Mouse (Mus musculus) liver, postnatal 0 days (tissue): Measurements from ENCODE around the gene Kcnj1. TPM values are rescaled to one million over a fixed set of nuclear protein-coding genes. Genes with fewer than 3 reads are reported as not detected.

Source experiments
- ATAC-seq: fragments of 200-750 bp; cut with Nextera tagmentation; 2 replicates; pipeline ENCODE4 v1.8.0; 2017; ENCODE audit warnings: mild to moderate bottlenecking, moderate library complexity
- DNase-seq: peaks from one replicate; pipeline ENCODE4 v3.0.0-alpha.2; 2016
- H3K27ac ChIP-seq: fragments of 300-500 bp; sonication (generic); 2 replicates; pipeline ENCODE4 v1.5.1; 2014; ENCODE audit warnings: antibody characterized with exemption, moderate library complexity, mild to moderate bottlenecking, low read depth
- H3K27me3 ChIP-seq: fragments of 300-500 bp; sonication (generic); 2 replicates; pipeline ENCODE4 v1.6.1; 2014; ENCODE audit warnings: low read length, control low read depth, mixed read lengths; ENCODE audit not compliant: insufficient read depth
- H3K36me3 ChIP-seq: fragments of 300-500 bp; sonication (generic); replicated peaks from 2 replicates; pipeline ENCODE4 v1.6.1; 2014; ENCODE audit warnings: mild to moderate bottlenecking, control low read depth, low read length, moderate library complexity, mixed read lengths; ENCODE audit not compliant: insufficient read depth
- H3K4me1 ChIP-seq: fragments of 300-500 bp; sonication (generic); 2 replicates; pipeline ENCODE4 v1.6.1; 2014; ENCODE audit warnings: antibody characterized with exemption, mild to moderate bottlenecking, control low read depth; ENCODE audit not compliant: insufficient read depth
- H3K4me2 ChIP-seq: fragments of 300-500 bp; sonication (generic); 2 replicates; pipeline ENCODE4 v1.6.1; 2014; ENCODE audit warnings: low read depth, mild to moderate bottlenecking, low read length, moderate library complexity, mixed read lengths
- H3K4me3 ChIP-seq: fragments of 300-500 bp; sonication (generic); 2 replicates; pipeline ENCODE4 v1.5.1; 2014; ENCODE audit warnings: low read depth, low read length
- H3K9ac ChIP-seq: fragments of 300-500 bp; sonication (generic); replicated peaks from 2 replicates; pipeline ENCODE4 v1.6.1; 2014; ENCODE audit warnings: mild to moderate bottlenecking, moderate library complexity
- H3K9me3 ChIP-seq: fragments of 300-500 bp; sonication (generic); 2 replicates; pipeline ENCODE4 v1.6.1; 2016; ENCODE audit warnings: mild to moderate bottlenecking, control low read depth, low read length, mixed read lengths
- CTCF ChIP-seq: sonication (generic); IDR thresholded peaks from 2 replicates; pipeline ENCODE4 v1.5.1; 2016; ENCODE audit warnings: antibody characterized with exemption, low read depth
- EP300 ChIP-seq: IDR thresholded peaks from 2 replicates; pipeline ENCODE4 v1.6.1; 2016; ENCODE audit warnings: antibody characterized with exemption, low read depth, mild to moderate bottlenecking
- WGBS: fragments of 180-500 bp; shearing (Covaris S2); extraction: QIAGEN DNeasy Blood & Tissue Kit; methylation state at CpG from one replicate; pipeline ENCODE4 v1.1.7; 2014; ENCODE audit not compliant: insufficient replicate concordance; 5-methylcytosine and 5-hydroxymethylcytosine counted together
- polyA plus RNA-seq: library from polyadenylated mRNA; unstranded; fragments of >200 nt; fragmentation: Nextera tagmentation; extraction: Ambion mirVana; gene quantifications from 2 replicates; pipeline ENCODE4 v1.2.1, GENCODE M21; 2015

Kcnj1 gene
- polyA plus RNA-seq, 1 experiment from 2014 or later = not detected

DNA sequence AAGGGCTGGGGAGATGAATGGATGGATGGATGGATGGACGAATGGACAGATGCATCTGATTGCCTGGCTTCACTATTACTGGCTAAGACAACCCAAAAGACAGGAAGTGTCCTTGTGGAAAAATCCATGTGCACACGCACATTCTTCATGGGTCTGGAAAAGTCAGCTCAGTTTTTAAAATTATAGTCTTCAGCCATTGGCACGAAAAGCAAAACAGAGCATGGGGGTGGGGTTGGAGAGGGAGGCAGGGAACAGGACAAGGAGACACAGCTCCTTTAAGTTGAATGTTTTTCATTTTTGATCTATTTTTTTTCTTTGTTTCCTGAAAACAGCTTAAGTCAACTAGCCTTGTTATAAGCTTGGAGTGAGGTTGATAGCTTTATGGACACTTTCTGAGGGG is 58.8 kb downstream of the Kcnj1 start:
- no peaks in the 10 kb centered on the region for H3K27me3 ChIP-seq
- no peak overlapping the region for H3K27ac ChIP-seq
- WGBS = 71% methylated on average over 3 of the region's 3 CpGs

DNA sequence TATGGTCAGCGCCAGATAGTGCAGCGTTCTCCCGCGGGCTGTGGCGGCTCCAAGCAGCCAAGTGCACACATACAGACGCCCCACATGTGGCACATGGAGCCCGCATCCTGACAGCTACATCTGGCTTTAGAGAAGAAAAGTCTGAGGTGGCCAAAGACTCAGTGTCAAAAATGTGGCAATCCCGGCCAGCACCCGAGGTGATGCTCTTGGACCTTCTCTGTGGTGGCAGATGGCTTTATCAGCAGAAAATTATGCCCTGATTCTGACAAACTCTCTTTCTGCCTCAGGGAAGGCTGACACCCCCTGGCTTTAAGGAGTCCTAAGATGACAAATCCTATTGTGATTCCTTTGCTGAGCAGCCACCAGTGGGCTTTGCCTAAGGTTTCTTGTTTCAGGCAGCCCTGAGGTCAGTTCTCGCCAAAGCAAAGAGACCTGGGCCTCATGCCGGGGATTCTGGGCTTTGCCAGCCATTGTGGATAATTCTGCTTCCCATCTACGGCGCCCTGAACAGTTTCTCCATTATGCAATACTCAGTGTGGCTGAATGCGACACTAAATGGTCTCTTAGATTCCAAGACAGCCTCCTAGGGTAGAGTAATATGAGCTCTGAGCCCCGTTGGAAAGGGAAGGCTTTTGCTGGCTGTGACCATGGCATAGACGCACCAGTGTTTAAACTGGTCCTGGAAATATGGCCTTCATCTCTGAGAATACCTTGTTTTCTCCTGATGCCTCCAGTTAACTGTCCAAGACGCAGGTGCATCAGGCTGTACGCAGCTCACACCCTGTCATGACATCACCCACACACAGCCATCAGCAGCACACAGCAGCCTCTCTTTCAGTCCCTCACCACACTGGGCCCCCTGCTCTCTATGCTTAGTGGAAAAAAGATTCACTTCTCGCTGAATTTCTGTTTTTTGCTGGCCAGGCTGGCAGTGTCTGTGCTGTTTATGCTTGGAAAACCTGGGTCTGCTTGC is 62.2 kb downstream of the Kcnj1 start:
- no peak overlapping the region for H3K27ac ChIP-seq
- ATAC-seq (no peak), DNase-seq (no peak)
- no peak overlapping the region for H3K4me3 ChIP-seq
- no peaks in the 10 kb centered on the region for H3K9me3 ChIP-seq
- H3K27me3 ChIP-seq = no peaks in the 10 kb centered on the region
- 76% methylated on average over 19 of the region's 19 CpGs for WGBS
- TF ChIP-seq EP300 (no peak), CTCF (no peak)
- H3K36me3 ChIP-seq = peaks cover 9% of the 10 kb centered on the region
- no peak overlapping the region for H3K9ac ChIP-seq
- peaks cover 3% of the 10 kb centered on the region; the same call in 1 of the 2 replicates for H3K4me1 ChIP-seq
- no peak overlapping the region for H3K4me2 ChIP-seq

More for the DNA sequence above, 58.8 kb downstream of the Kcnj1 start:
- H3K4me1 ChIP-seq = peaks cover 8% of the 10 kb centered on the region; the same call in 1 of the 2 replicates
- ATAC-seq = no peak
- no peak overlapping the region for H3K4me2 ChIP-seq
- no peak for DNase-seq
- H3K36me3 ChIP-seq = peaks cover 18% of the 10 kb centered on the region
- H3K9ac ChIP-seq = no peak overlapping the region
- H3K4me3 ChIP-seq = no peak overlapping the region
- TF ChIP-seq EP300 = no peak
- no peak for TF ChIP-seq CTCF
- H3K9me3 ChIP-seq = no peaks in the 10 kb centered on the region

DNA sequence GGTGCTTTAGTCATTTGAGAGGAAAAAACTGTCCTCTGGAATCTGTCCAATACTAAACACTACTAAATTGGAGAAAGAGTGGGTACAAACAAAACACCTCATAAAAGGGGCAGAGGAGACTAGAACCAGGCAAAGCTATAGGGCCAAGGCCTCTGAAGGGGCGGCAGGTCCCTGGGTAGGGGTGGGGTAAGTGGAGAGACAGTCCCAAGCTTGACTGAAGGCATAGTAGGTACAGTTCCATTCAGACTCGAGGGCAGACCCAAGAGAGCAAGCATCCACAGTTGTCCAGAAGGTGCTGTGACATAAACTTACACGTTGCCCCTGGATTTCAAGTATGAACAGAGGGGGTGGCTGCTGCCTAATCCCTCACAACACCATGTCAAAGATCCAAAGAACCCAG is 70.8 kb downstream of the Kcnj1 start:
- ATAC-seq (no peak), DNase-seq (no peak)
- no peak overlapping the region for H3K9ac ChIP-seq
- no peaks in the 10 kb centered on the region for H3K27me3 ChIP-seq
- H3K4me1 ChIP-seq = no peaks in the 10 kb centered on the region
- H3K4me3 ChIP-seq = no peak overlapping the region
- no peak overlapping the region for H3K4me2 ChIP-seq
- peaks cover 13% of the 10 kb centered on the region for H3K36me3 ChIP-seq
- no peaks in the 10 kb centered on the region for H3K9me3 ChIP-seq
- WGBS = 77% methylated on average over 3 of the region's 3 CpGs
- H3K27ac ChIP-seq = no peak overlapping the region
- TF ChIP-seq EP300 (no peak), CTCF (no peak)

DNA sequence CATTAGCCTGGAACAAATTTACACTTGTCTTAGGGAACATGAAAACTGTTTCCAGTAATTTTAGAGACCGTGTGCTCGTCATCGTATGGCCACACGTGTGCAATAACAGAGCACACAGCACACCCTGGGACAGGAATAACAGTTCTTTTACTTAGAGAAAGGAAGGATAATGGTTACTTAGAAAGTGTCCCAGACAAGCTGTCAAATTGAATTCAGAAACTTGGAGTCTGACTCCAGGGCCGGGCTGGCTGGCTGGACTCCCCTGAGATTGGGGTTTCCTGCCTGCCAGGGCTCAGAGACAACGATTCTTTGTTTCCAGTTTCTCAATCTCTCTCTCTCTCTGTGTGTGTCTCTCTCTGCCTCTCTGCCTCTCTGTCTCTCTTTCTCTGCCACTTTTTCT is 71.5 kb downstream of the Kcnj1 start:
- DNase-seq (no peak), ATAC-seq (no peak)
- H3K4me3 ChIP-seq = no peak overlapping the region
- H3K27ac ChIP-seq = no peak overlapping the region
- 65% methylated on average over 6 of the region's 6 CpGs for WGBS
- H3K36me3 ChIP-seq = peaks cover 13% of the 10 kb centered on the region
- H3K4me2 ChIP-seq = no peak overlapping the region
- H3K4me1 ChIP-seq = no peaks in the 10 kb centered on the region
- H3K9me3 ChIP-seq = no peaks in the 10 kb centered on the region
- TF ChIP-seq CTCF (no peak), EP300 (no peak)
- no peaks in the 10 kb centered on the region for H3K27me3 ChIP-seq
- no peak overlapping the region for H3K9ac ChIP-seq

DNA sequence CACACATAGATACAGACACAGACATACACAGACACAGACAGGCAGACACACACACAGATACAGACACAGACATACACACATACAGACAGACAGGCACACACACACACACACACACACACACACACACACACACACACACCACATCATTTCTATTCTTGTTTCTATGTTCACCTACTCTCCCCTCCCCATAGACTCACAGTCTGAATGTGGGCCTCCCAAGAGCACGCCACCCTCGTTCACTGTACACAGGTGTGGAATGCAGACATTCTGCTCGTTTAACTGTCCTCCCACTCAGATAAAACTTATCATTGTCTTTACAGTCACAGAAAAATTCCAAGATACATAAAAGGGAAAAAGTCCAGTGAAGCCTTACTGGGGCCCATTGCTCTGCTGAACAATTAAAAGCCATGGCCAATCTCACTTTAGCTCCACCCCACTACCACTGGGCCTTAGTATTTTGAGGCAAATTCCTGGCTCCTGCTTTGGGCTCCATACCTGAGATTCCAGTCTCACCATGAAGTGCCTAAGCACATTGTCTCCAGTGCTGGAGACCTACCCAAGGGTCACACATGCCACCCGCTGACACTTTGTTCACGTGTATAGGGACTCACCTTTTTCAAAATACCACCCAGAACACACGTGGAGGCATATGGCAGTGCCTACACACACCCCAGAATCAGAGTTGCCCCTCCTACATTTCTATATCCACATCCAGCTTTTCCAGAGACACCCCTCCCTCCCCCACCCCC is 72.3 kb downstream of the Kcnj1 start:
- H3K9me3 ChIP-seq = no peaks in the 10 kb centered on the region
- no peak for TF ChIP-seq EP300
- no peak for TF ChIP-seq CTCF
- no peak overlapping the region for H3K9ac ChIP-seq

DNA sequence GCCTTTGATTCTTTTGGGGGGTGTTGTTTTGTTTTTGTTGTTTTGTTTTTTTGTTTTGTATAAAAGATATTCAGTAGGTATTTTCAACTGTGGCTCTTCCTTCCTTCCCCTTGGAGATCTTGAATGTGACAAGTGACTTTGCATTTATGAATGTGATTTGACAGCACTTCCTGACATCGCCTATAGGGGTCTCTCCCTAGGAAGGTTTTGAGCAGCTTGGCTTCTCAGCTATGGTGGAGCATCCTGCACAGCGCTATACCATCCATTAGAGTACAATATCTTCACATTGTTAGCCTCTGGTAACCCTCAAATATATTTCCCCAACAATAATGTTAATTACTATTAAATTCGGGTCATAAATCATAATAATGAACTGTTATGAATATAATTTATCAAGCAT is 73.5 kb downstream of the Kcnj1 start:
- no peak for DNase-seq
- no peak overlapping the region for H3K9ac ChIP-seq
- H3K4me3 ChIP-seq = no peak overlapping the region
- no peak for ATAC-seq
- H3K27me3 ChIP-seq = no peaks in the 10 kb centered on the region
- no peak overlapping the region for H3K27ac ChIP-seq
- no peaks in the 10 kb centered on the region for H3K4me1 ChIP-seq
- TF ChIP-seq EP300 (no peak), CTCF (peak; percentile 69)
- no peak overlapping the region for H3K4me2 ChIP-seq
- H3K36me3 ChIP-seq = peaks cover 21% of the 10 kb centered on the region
- 39% methylated on average over 3 of the region's 3 CpGs for whole genome bisulfite sequencing
- no peaks in the 10 kb centered on the region for H3K9me3 ChIP-seq

More for the DNA sequence above, 72.3 kb downstream of the Kcnj1 start:
- ATAC-seq (no peak), DNase-seq (no peak)
- Histone ChIP-seq H3K27me3 (no peaks in the 10 kb centered on the region), H3K27ac (no peak overlapping the region), H3K4me1 (no peaks in the 10 kb centered on the region), H3K36me3 (peaks cover 19% of the 10 kb centered on the region), H3K4me2 (no peak overlapping the region), H3K4me3 (no peak overlapping the region)
- 67% methylated on average over 6 of the region's 6 CpGs for WGBS
